Mouse (Mus musculus): Measurements from ENCODE around the gene Dusp7.

Gene Dusp7

DNA sequence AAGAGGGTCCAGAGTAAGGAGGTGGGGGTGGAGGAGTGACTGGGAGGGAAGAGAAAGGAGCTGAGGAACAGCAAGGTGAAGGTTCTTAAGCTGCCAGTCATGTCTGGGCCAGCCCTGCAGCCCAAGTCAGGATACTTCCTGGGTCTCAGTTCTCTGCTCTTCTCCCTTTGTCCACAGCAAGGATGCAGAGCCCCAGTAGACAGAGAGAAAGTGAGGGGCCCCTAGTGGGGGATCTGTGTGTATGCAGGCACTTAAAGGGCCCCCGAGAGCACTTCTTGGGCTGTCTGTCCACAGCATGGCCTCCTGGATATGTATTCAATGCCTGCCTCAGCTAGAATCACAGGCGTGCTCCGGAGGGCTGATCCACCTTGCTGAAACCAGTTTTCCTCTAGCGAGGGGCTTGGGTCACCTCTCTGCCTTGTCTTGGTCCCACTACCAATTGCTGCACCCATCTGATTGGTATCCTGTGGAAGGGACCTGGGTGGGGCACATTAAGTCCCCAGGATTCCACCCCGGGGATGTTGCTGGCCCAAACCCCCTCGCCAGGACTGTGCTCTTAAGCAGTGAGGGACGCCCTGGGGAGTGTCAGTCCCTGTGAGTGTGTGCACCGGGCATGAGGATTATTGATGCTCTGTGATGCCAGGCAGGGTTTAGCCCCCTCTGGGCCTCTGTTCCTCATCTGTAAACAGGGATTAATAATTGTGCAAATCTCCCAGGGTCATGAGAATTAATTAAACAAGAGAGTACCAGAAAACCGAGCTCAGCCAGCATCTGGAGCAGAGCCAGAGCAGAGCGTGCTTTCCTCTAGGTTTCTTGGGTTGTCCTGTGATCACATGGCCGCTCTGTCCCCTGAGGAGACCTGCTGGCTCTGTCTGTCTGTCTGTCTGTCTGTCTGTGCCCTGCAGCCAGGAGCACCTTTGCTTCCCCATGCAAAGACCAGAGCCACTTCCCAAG is 26.5 kb downstream of the Dusp7 start:
- no peak for TF ChIP-seq GATA4 (IDR thresholded peaks at IDR 0.05; ENCODE audit: insufficient replicate concordance, low read length)

DNA sequence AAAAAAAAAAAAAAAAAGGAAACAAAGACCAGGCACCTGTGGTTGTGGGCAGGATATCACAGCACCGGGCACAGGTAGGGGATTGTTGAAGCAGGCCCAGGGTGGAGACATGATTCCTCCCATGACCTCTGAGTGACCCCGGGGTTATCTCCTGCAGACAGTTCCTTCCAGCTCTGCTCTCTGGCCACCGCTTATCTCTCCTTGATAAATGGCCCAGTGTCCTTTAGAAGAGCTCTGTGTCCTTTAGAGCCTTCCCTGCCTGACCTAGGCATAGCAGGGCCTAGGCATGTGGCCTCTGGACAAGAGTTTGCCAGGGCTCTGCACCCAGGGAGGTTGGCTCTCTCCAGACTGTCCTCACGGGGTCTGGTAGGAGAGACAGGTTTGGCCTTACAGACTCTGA is 29.3 kb downstream of the Dusp7 start:
- TF ChIP-seq GATA4 (IDR thresholded peaks at IDR 0.05; ENCODE audit: insufficient replicate concordance, low read length), result peak; percentile 79; the same call in 1 of the 2 replicates

DNA sequence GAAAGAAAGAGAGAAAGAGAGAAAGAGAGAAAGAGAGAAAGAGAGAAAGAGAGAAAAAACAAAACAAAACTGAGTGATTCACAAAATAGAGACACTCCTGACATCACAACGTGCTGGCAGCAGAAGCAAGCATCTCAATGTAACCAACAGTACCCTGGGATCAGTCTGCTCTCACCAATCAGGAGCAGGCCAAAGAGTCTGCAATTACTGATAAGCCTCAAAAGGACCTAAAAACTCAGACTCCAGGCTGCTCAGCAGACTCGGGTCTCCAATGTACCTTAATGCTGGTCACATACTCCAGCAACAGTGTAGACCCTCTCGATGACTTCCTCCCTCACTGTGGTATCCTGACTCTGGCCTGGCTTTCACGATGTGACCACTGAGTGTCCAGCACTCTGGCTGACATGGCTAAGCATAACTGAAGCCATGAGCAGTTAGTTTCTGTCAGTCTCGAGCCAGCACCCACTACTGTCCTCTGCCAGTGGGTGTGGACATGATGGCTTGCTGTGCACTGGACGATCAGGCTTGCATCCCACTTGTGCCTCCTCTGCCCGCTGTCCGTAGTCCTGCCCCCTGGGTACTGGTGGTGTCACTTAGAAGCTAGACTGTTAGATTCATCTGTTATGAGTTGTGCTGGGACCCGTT is 30.4 kb downstream of the Dusp7 start:
- TF ChIP-seq GATA4 (IDR thresholded peaks at IDR 0.05; ENCODE audit: insufficient replicate concordance, low read length), result no peak

DNA sequence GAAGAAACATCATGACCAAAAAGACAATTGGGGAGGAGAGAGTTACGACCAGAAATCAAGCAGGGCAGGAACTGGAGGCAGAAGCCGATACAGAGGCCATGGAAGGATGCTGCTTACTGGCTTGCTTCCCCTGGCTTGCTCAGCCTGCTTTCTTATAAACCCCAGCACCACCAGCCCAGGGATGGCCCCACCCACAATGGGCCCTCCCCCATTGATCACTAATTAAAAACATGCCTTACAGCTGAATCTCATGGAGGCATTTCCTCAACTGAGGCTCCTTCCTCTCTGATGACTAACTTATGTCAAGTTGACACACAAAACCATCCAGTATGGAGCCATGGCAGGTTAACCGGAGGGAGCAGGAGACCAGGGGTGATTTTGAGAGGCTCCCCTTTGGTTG is 31.4 kb downstream of the Dusp7 start:
- TF ChIP-seq GATA4 (IDR thresholded peaks at IDR 0.05; ENCODE audit: insufficient replicate concordance, low read length), result no peak

DNA sequence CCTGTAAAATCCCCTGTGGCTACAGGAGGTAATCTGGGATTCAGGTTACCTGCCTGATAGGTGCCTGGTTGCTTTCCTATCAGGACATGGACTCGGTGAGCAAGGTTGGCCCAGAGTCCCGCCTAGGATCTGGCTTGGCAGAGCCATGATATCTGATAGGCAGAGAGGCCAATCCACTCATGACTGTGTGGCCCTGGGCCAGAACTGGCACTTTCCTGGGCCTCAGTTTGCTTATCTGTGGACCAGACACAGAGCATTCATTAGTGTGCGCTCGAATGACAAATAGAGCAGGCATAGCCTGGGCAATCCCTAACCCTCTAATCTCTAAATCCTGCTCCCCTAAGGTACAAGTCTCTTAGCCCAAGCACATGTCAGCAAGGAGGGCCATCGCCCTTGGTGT is 33.7 kb downstream of the Dusp7 start:
- no peak for TF ChIP-seq GATA4 (IDR thresholded peaks at IDR 0.05; ENCODE audit: insufficient replicate concordance, low read length)

DNA sequence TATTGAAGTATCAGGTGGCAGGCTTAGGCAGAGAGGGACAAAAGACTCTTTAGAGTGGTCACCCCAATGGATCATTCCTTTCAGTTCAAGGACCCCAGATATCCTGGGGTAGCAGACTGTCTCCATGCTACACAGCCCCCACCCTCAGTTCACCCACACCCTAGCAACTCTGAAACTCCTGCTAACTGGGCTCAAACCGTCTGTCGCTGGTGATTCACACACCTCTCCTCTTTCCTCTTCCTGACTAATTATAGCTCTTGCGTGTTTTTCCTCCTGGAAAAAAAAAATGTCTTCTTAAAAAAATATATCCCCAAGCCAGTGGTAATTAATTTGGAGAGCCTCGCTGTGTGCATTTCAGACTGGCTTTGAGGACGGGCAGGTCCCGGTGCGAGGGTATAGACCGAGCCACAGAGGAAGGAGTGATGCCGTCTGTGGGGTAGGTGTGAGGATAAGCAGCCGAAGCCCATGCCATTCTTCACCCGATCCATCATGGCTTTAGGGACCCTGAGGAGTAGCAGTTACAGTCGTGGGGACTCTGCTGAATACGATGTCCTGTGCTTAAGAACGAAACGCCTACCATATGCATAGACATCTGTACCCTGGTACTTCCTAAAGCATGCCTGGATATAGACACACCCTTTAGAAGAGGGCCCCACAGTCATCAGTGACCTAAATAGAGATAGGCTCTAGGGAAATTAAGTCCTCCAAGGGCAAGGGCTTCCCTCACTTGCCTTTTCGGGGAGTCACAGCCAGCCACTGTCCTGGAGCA is 34.4 kb downstream of the Dusp7 start:
- no peak for TF ChIP-seq GATA4 (IDR thresholded peaks at IDR 0.05; ENCODE audit: insufficient replicate concordance, low read length)

DNA sequence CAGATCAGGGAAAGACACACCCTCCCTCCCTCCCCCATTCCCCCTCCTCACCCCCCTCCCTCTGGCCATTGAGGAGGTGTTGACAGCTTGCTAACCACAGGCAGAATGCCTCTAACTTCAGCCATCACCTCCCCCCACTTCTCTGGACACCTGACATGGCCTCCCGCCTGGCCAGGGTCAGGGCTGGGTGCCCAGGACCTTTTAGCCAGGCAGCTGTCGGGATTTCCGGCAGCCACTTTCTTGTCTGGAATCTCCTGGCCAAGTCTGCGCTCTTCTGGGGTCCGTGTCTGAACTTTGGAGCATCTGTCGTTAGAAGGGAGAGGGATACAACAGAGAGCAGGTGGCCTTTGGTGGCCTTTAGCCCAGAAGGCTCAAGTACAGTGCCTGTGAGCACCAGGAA is 36.8 kb downstream of the Dusp7 start:
- no peak for TF ChIP-seq GATA4 (IDR thresholded peaks at IDR 0.05; ENCODE audit: insufficient replicate concordance, low read length)

DNA sequence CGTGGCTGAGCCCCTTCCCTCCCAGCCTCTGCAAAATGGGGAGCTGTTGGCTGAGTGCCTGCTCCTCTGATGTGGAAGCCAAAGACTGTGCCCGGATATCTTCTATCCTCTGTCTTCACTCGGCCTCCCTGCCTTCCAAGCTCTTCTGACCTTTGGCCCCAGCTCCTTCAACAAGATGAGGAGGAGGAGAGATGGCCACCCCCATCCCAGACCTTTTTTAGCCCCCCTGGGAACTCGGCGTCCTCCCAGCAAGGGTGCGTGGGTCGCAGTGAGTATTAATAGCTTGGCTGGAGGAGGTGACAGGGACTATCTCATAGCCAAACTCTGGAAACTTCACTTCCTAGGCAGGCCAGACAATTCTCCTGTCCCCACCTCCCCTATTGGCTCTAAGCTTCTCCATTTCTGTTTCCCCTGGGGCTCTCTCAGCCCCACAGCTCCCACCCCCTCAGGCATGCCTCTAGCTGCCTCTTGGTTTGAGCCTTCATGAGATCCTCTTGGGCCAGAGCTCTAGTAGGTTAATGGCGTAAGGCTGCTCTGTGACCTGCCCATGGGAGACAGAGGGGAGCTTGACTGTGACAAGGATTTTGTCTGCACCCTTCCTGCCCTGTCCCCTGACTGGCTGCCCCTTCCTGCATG is 38.1 kb downstream of the Dusp7 start:
- no peak; the same call in 1 of the 2 replicates for TF ChIP-seq GATA4 (IDR thresholded peaks at IDR 0.05; ENCODE audit: insufficient replicate concordance, low read length)

DNA sequence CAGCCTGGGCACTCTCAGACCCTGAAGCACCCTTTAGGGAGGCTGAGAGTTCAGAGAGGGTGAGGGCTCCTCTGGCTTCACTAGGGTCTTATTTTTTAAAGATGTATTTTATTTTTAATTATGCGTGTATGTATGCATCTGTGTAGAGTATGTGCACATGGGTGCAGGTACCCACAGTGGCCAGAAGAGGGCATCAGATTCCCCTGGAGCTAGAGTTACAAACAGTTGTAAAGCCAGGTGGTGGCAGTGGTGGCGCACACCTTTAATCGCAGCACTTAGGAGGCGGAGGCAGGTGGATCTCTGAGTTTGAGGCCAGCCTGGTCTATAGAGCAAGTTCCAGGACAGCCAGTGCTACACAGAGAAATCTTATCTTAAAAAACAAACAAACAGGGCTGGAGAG is 40.7 kb downstream of the Dusp7 start:
- TF ChIP-seq GATA4 (IDR thresholded peaks at IDR 0.05; ENCODE audit: insufficient replicate concordance, low read length), result no peak

DNA sequence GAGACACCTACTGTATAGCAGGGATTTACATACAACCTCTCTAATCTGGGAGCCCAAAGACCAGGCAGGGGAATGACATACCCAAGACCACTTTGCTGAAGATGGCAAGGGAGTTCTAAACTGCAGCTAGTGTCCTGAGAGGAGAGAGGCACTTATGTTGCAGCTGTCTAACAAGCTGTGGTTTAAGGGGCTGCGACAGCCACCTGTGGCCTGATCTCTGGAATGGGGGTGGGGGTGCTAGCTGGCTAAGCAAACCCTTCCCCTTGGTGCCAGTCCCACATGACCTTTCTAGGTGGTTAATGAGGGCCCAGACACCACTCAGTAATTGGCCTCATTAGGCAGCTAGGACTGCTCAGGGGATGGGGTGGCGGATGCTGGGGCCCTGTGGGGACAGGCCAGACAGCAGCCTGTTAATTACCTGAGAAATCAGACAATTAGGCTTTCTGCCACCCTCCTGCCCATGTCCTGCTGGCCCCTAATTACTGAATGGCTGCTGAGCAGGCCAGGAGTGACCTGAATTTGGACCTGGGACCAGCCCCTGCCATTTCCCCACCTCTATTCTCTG is 41.7 kb downstream of the Dusp7 start:
- TF ChIP-seq GATA4 (IDR thresholded peaks at IDR 0.05; ENCODE audit: insufficient replicate concordance, low read length), result no peak

DNA sequence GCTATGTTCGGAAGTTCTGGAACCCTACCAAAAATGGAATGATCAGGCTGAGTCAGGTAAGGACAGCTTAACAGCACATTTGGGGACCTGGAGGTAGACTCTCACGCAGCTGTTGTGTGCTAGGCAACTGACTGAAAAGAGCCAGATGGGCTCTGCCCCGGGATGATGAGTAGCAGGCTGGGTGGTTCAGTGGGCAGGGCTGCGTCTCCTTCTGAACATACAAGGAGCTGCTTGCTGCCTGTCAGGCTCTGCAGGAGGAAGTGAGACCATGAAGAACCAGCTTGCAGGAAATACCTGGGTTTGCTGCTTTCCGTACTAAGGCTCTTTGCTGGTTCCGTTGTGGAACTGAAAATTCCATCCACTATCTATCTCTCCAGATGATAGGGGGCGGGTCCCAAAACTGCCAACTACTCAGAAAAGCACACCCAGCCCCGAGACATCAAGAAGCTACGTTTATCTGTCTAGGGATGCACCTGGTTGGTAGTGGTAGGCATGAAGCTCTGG is 42.7 kb downstream of the Dusp7 start:
- TF ChIP-seq GATA4 (IDR thresholded peaks at IDR 0.05; ENCODE audit: insufficient replicate concordance, low read length), result no peak

DNA sequence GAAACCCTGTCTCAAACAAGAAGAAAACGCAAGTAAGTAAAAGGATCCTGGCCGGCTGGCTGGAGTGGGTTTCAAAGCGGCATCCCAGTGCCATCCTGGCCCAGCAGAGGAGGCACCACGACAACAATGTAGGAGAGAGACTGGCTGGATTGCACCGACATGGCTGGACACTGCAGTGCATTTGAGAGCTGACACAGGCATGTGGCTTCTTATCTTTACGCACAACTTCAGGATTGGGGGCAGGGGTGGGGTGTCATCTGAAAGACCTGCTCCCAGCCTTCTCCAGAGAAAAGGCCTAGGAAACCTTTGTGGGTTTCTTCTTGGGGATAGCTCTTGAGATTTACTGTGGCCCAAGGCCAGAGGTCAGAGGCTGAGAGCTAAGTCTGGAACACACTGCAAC is 43.3 kb downstream of the Dusp7 start:
- TF ChIP-seq GATA4 (IDR thresholded peaks at IDR 0.05; ENCODE audit: insufficient replicate concordance, low read length), result no peak

DNA sequence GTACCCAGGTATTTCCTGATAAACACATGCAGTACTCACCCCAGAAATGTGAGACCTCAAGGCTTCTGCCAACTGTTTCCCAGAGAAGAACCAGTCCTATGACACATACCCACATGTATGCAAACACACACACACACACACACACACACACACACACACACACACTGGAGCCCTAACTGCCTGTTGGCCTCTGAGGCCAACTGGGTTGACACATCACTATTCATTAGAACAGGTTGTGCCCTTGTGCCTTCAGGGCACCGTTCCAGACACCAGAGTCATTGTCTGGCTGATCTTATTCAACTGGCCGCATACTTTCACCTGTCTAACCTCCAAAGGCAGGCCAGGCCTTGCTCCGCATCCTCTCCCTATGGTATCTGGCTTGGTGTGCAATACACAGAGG is 43.8 kb downstream of the Dusp7 start:
- no peak for TF ChIP-seq GATA4 (IDR thresholded peaks at IDR 0.05; ENCODE audit: insufficient replicate concordance, low read length)

DNA sequence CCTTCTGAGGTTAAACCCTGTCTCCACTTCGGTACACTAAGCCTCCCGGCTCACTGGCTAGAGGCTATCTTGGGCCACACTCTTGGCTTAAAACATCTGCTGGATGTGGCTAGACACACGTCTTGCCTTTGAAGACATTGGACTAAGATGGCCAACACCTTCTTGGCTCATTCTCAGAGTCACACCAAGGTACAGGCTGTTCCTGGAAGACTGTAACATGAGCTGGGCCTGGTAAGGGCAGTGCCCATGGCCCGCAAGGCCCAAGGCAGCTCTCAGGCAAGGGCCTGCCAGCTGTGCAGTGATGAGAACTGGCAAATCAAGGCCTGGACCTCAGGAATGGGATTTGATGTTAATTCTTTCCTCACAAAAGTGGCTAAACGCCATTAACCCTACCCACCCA is 45.2 kb downstream of the Dusp7 start:
- TF ChIP-seq GATA4 (IDR thresholded peaks at IDR 0.05; ENCODE audit: insufficient replicate concordance, low read length), result no peak

DNA sequence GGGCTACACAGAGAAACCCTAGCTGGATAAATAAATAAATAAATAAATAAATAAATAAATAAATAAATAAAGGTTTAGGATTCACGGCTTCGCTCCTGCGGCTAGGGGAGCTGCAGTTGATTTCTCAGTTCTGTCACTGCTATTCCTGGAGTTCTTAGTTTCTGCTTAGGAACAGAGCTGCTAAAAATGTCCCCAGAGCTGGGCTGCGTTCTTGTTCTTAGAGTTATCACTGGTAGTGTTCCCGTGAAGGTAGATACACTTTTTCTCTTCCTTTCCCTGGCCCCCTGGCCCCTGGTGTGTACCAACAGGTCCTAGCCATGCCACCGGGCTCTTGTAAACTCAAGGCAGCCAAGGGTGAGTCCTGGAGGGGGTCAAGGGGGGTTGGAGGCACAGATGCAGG is 48.4 kb downstream of the Dusp7 start:
- TF ChIP-seq GATA4 (IDR thresholded peaks at IDR 0.05; ENCODE audit: insufficient replicate concordance, low read length), result no peak
